Comparison of ENCODE assay signal across 19 mouse cellular contexts in the genomic region with DNA sequence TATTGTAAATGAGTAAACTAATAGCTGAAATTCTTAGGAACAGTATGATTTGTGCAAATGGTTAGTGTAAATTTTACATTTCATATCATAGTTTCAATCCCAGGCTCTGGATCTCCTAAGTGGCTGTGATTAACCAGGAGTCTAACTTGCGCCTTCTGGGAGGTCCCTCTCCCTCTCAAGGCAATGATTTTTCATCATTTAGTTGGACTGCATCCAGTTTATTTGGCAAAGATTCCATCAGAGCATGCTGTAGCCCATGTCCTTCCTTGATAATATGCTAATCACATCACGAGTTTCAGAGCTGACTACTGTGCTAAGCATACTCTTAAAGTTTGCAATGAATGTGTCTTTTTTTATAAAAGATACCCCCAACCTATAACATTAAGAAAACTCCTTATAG.
"Had no signal": no experiment of that assay in that cellular context is flagged by ENCODE, and none has a peak within 500 bp of the region (broad histone marks: within the 10 kb centered on the region; RNA-seq: fewer than 3 reads in every experiment).

No protein-coding gene starts in this region.

- H3K36me3 ChIP-seq: lung, embryonic 15.5 days; midbrain, embryonic 10.5 days; midbrain, embryonic 12.5 days; neural tube, embryonic 13.5 days; neural tube, embryonic 15.5 days had no signal

- H3K27me3 ChIP-seq: lung, embryonic 15.5 days; midbrain, embryonic 12.5 days; neural tube, embryonic 13.5 days; neural tube, embryonic 15.5 days had no signal

- H3K4me1 ChIP-seq: lung, embryonic 15.5 days; midbrain, embryonic 10.5 days; midbrain, embryonic 12.5 days; neural tube, embryonic 13.5 days; neural tube, embryonic 15.5 days had no signal

- H3K9me3 ChIP-seq: lung, embryonic 15.5 days; midbrain, embryonic 10.5 days; midbrain, embryonic 12.5 days; neural tube, embryonic 13.5 days; neural tube, embryonic 15.5 days had no signal

- H3K27ac ChIP-seq: liver, embryonic 14.5 days; lung, embryonic 15.5 days; midbrain, embryonic 10.5 days; midbrain, embryonic 12.5 days; neural tube, embryonic 13.5 days; neural tube, embryonic 15.5 days had no signal

- H3K4me2 ChIP-seq: lung, embryonic 15.5 days; midbrain, embryonic 12.5 days; neural tube, embryonic 13.5 days; neural tube, embryonic 15.5 days had no signal

- ATAC-seq: lung, postnatal 0 days had no signal

- H3K9ac ChIP-seq: liver, embryonic 14.5 days; lung, embryonic 15.5 days; midbrain, embryonic 12.5 days; neural tube, embryonic 13.5 days; neural tube, embryonic 15.5 days had no signal

- DNase-seq: lung, adult 18-20 months; lung, postnatal 14 days; lung, postnatal 4 days; retina, postnatal 1 day; right cerebral cortex, adult 18-20 months; right cerebral cortex, postnatal 25 days; right cerebral cortex, postnatal 4 days; spleen, adult 18-20 months; thymus, adult 18-20 months; thymus, postnatal 14 days; thymus, postnatal 36 days had no signal

- H3K4me3 ChIP-seq: lung, embryonic 15.5 days; midbrain, embryonic 10.5 days; midbrain, embryonic 12.5 days; myocyte; neural tube, embryonic 13.5 days; neural tube, embryonic 15.5 days had no signal
